Mouse (Mus musculus) adrenal gland, postnatal 36 days (tissue): ENCODE results near the gene Tmem43. TPM values are rescaled to one million over a fixed set of nuclear protein-coding genes. Genes with fewer than 3 reads are reported as not detected.

ENCODE experiments used
- DNase-seq, 2 experiments: peaks; one replicate each; pipeline ENCODE4 v3.0.0; 2021; ENCODE audit warnings: mixed read lengths in 1 of 2
- total RNA-seq, 2 experiments: library from RNA; stranded (reverse); gene quantifications; 2 replicates each; pipeline ENCODE4 v1.2.3; 2021

Gene Tmem43
- total RNA-seq, 2 experiments from 2014 or later, result 44.3 to 46.2 TPM

- DNase-seq, result peak; percentile 55 to 58
Observed at GRCm38 (mm10) chr6:91488496-91489212, 15.2 kb downstream of the Tmem43 start.

GRCm38 (mm10) chr6:91489872-91490271, 16.4 kb downstream of the Tmem43 start:
- DNase-seq, result no peak

- peak in 1 of 2 experiments; percentile 32 for DNase-seq
Observed at GRCm38 (mm10) chr6:91491004-91491403, 17.5 kb downstream of the Tmem43 start.

GRCm38 (mm10) chr6:91493053-91493452, 19.6 kb downstream of the Tmem43 start:
- no peak for DNase-seq

GRCm38 (mm10) chr6:91494526-91494925, 21.0 kb downstream of the Tmem43 start:
- no peak for DNase-seq

- DNase-seq, result no peak
Observed at GRCm38 (mm10) chr6:91503302-91503701, 29.8 kb downstream of the Tmem43 start.

GRCm38 (mm10) chr6:91506036-91506435, 32.5 kb downstream of the Tmem43 start:
- DNase-seq, result no peak

- no peak for DNase-seq
Observed at GRCm38 (mm10) chr6:91508041-91508440, 34.5 kb downstream of the Tmem43 start.

- DNase-seq, result peak; percentile 86 to 89
Observed at GRCm38 (mm10) chr6:91509326-91509725, 35.8 kb downstream of the Tmem43 start.

- DNase-seq, result no peak
Observed at GRCm38 (mm10) chr6:91510211-91510610, 36.7 kb downstream of the Tmem43 start.

- DNase-seq, result no peak
Observed at GRCm38 (mm10) chr6:91514135-91514534, 40.6 kb downstream of the Tmem43 start.

GRCm38 (mm10) chr6:91514737-91515362, 41.3 kb downstream of the Tmem43 start:
- DNase-seq, result no peak

- peak; percentile 96 to 97 for DNase-seq
Observed at GRCm38 (mm10) chr6:91515545-91516449, 42.3 kb downstream of the Tmem43 start, which contains the start of the genes Xpc and Lsm3. Xpc (minus strand) TSS chr6:91515888. Lsm3 (plus strand) TSS chr6:91515928.

GRCm38 (mm10) chr6:91518454-91519020, 45.0 kb downstream of the Tmem43 start:
- no peak for DNase-seq

- no peak for DNase-seq
Observed at GRCm38 (mm10) chr6:91522816-91523215, 49.3 kb downstream of the Tmem43 start.

GRCm38 (mm10) chr6:91525544-91525943, 52.0 kb downstream of the Tmem43 start:
- DNase-seq, result no peak

GRCm38 (mm10) chr6:91527227-91527860, 53.8 kb downstream of the Tmem43 start:
- no peak for DNase-seq

- peak in 1 of 2 experiments; percentile 39 for DNase-seq
Observed at GRCm38 (mm10) chr6:91528265-91528664, 54.8 kb downstream of the Tmem43 start.

- DNase-seq, result no peak
Observed at GRCm38 (mm10) chr6:91530673-91531072, 57.2 kb downstream of the Tmem43 start.

- DNase-seq, result no peak
Observed at GRCm38 (mm10) chr6:91531276-91531675, 57.8 kb downstream of the Tmem43 start.

GRCm38 (mm10) chr6:91532661-91533060, 59.2 kb downstream of the Tmem43 start:
- no peak for DNase-seq

GRCm38 (mm10) chr6:91533359-91533758, 59.9 kb downstream of the Tmem43 start:
- DNase-seq, result no peak
